ENCODE assay signal across 14 mouse cellular contexts in the genomic region with DNA sequence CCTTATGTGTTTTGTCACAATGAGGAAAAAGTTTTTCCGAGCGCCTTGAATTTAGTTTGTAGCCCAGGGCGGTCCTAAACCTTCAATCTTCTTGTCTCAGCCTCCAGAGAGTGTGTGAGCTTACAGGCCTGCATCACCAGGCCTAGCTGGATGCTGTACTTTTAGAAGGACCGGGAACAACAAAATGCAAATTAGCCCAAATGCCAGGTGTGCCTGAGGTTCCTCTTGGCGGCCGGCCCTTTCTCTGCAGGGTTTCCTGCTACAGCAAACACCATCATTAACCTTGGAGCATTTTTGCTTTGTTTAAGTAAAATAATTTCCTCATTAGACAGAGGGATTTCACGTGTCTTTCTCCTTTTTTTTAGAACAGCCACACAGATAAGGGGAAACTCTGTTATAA. TPM values are rescaled to one million over a fixed set of nuclear protein-coding genes. Genes with fewer than 3 reads are reported as not detected.
DNase-seq lines count a peak whose midpoint lies in the region; ATAC-seq lines count a peak whose summit lies in the region.
"Had no signal": no experiment of that assay in that cellular context is flagged by ENCODE, and none has a peak within 500 bp of the region (broad histone marks: within the 10 kb centered on the region; RNA-seq: fewer than 3 reads in every experiment).

No protein-coding gene starts in this region.

- H3K9ac ChIP-seq in heart, embryonic 15.5 days, result no peak overlapping the region
- H3K9ac ChIP-seq in kidney, embryonic 15.5 days, result no peak overlapping the region
- H3K9ac ChIP-seq: forebrain, embryonic 15.5 days had no signal

- H3K36me3 ChIP-seq in heart, embryonic 15.5 days, result no peaks in the 10 kb centered on the region
- no peaks in the 10 kb centered on the region for H3K36me3 ChIP-seq in kidney, embryonic 15.5 days
- H3K36me3 ChIP-seq: forebrain, embryonic 15.5 days had no signal

- ATAC-seq in heart, embryonic 15.5 days (replicated peaks; ENCODE audit: insufficient number of reproducible peaks, insufficient read depth, low FRiP score, low read depth), result no peak
- ATAC-seq in kidney, embryonic 15.5 days (replicated peaks; ENCODE audit: low FRiP score), result no peak
- ATAC-seq: CD4-positive, CD25-positive, alpha-beta regulatory T cell, adult 4 months; forebrain, embryonic 15.5 days had no signal

- H3K4me3 ChIP-seq in heart, embryonic 15.5 days, result no peak overlapping the region
- no peak overlapping the region for H3K4me3 ChIP-seq in kidney, embryonic 15.5 days (replicated peaks)
- H3K4me3 ChIP-seq: forebrain, embryonic 15.5 days had no signal

- H3K27me3 ChIP-seq in heart, embryonic 15.5 days, result no peaks in the 10 kb centered on the region
- no peaks in the 10 kb centered on the region for H3K27me3 ChIP-seq in kidney, embryonic 15.5 days
- H3K27me3 ChIP-seq: forebrain, embryonic 15.5 days had no signal

- no peaks in the 10 kb centered on the region for H3K9me3 ChIP-seq in heart, embryonic 15.5 days (replicated peaks)
- H3K9me3 ChIP-seq in kidney, embryonic 15.5 days (replicated peaks), result no peaks in the 10 kb centered on the region
- H3K9me3 ChIP-seq: forebrain, embryonic 15.5 days had no signal

- DNase-seq in heart, adult 8-10 months (ENCODE audit: low spot score), result no peak
- peak; percentile 30 for DNase-seq in 3134 (ENCODE audit: extremely low read depth, insufficient read length, low spot score)
- DNase-seq in Muller cell, postnatal 12 days (ENCODE audit: inconsistent ontology term), result peak; percentile 66
- DNase-seq in cerebellum, postnatal 36 days, result no peak
- no peak for DNase-seq in thymus, postnatal 10 days (ENCODE audit: low spot score in 2 of 2)
- no peak for DNase-seq in natural killer cell, adult 2 months (ENCODE audit: low spot score in 2 of 2)
- DNase-seq: cerebellum, adult 18-20 months; gastrocnemius, postnatal 10 days; heart, postnatal 36 days; right cerebral cortex, postnatal 14 days had no signal

- WGBS in heart, embryonic 15.5 days, result 63% methylated on average over 7 of the region's 7 CpGs
- 52% methylated on average over 7 of the region's 7 CpGs for WGBS in kidney, embryonic 15.5 days

- H3K27ac ChIP-seq in heart, embryonic 15.5 days, result peak overlapping the region; percentile 49; the same call in 1 of the 2 replicates
- H3K27ac ChIP-seq in kidney, embryonic 15.5 days, result peak overlapping the region; percentile 73
- H3K27ac ChIP-seq: forebrain, embryonic 15.5 days had no signal

- H3K4me2 ChIP-seq in heart, embryonic 15.5 days, result no peak overlapping the region
- H3K4me2 ChIP-seq in kidney, embryonic 15.5 days, result no peak overlapping the region
- H3K4me2 ChIP-seq: forebrain, embryonic 15.5 days had no signal

- peaks cover 28% of the 10 kb centered on the region for H3K4me1 ChIP-seq in heart, embryonic 15.5 days (replicated peaks)
- H3K4me1 ChIP-seq in kidney, embryonic 15.5 days, result peaks cover 75% of the 10 kb centered on the region
- H3K4me1 ChIP-seq: forebrain, embryonic 15.5 days had no signal

RNA-seq across cellular contexts. Expression of a gene that starts 39.6 kb away (rescaled TPM):
- polyA plus RNA-seq in heart, embryonic 15.5 days (2015; fragmentation: Nextera tagmentation; extraction: Ambion mirVana), result 74.2 and 78.7 TPM in 2 replicates
- total RNA-seq in heart, adult 8-10 months (2022), result 100 to 1,000 TPM; 123 to 169 (median 129) TPM
- polyA plus RNA-seq in kidney, embryonic 15.5 days (2015; fragmentation: Nextera tagmentation; extraction: Ambion mirVana), result 343 and 354 TPM in 2 replicates

RNA-seq across cellular contexts. Expression of a gene that starts 58.2 kb away (rescaled TPM):
- polyA plus RNA-seq in heart, embryonic 15.5 days (2015; fragmentation: Nextera tagmentation; extraction: Ambion mirVana), result 32.7 and 39.2 TPM in 2 replicates
- 10 to 100 TPM; 30.5 to 35.7 (median 34.9) TPM for total RNA-seq in heart, adult 8-10 months (2022)
- polyA plus RNA-seq in kidney, embryonic 15.5 days (2015; fragmentation: Nextera tagmentation; extraction: Ambion mirVana), result 67.0 and 69.5 TPM in 2 replicates

RNA-seq across cellular contexts. Expression of a gene that starts 58.3 kb away (rescaled TPM):
- 20.6 and 21.6 TPM in 2 replicates for polyA plus RNA-seq in heart, embryonic 15.5 days (2015; fragmentation: Nextera tagmentation; extraction: Ambion mirVana)
- total RNA-seq in heart, adult 8-10 months (2022), result 10 to 100 TPM; 20.9 to 25.9 (median 22.3) TPM
- 35.7 and 36.2 TPM in 2 replicates for polyA plus RNA-seq in kidney, embryonic 15.5 days (2015; fragmentation: Nextera tagmentation; extraction: Ambion mirVana)

Comparison
In these comparisons a context has a peak if more than half of its experiments do, and no peak if none do; other contexts are left out.
1. DNase-seq: peak in 3134 (single experiment) and Muller cell, postnatal 12 days (single experiment); none in heart, adult 8-10 months (single experiment), cerebellum, postnatal 36 days (0 of 2), thymus, postnatal 10 days (0 of 2) and natural killer cell, adult 2 months (0 of 2).